Mouse (Mus musculus) neural tube, embryonic 14.5 days (tissue): ENCODE measurements at regions not wholly inside any gene's neighbourhood (a gene's known extent, or its start where the extent isn't known, plus 50 kb on each side); places are given as distances from the start of the nearest gene placed in this dataset.

Experiments
- ATAC-seq: fragments of 200-750 bp; cut with Nextera tagmentation; 2 replicates; pipeline ENCODE4 v1.8.0; 2017; ENCODE audit warnings: low read depth, mild to moderate bottlenecking, moderate TSS enrichment, moderate library complexity
- H3K27ac ChIP-seq: fragments of 300-500 bp; sonication (generic); 2 replicates; pipeline ENCODE4 v1.5.1; 2014; ENCODE audit warnings: low read depth, mild to moderate bottlenecking, control low read depth, low read length, moderate library complexity, mixed read lengths
- H3K27me3 ChIP-seq: fragments of 300-500 bp; sonication (generic); 2 replicates; pipeline ENCODE4 v1.6.1; 2014; ENCODE audit warnings: low read length; ENCODE audit not compliant: control insufficient read depth, insufficient read depth
- H3K36me3 ChIP-seq: fragments of 300-500 bp; sonication (generic); 2 replicates; pipeline ENCODE4 v1.6.1; 2014; ENCODE audit warnings: low read length, mixed read lengths; ENCODE audit not compliant: control insufficient read depth, insufficient read depth
- H3K4me1 ChIP-seq: fragments of 300-500 bp; sonication (generic); 2 replicates; pipeline ENCODE4 v1.6.1; 2014; ENCODE audit warnings: low read length; ENCODE audit not compliant: control insufficient read depth, insufficient read depth
- H3K4me2 ChIP-seq: fragments of 300-500 bp; sonication (generic); 2 replicates; pipeline ENCODE4 v1.6.1; 2014; ENCODE audit warnings: mild to moderate bottlenecking, low read depth, low read length, control low read depth
- H3K4me3 ChIP-seq: fragments of 300-500 bp; sonication (generic); 2 replicates; pipeline ENCODE4 v1.5.1; 2014; ENCODE audit warnings: low read depth, low read length, control low read depth, mixed read lengths
- H3K9ac ChIP-seq: fragments of 300-500 bp; sonication (generic); replicated peaks from 2 replicates; pipeline ENCODE4 v1.6.1; 2014; ENCODE audit warnings: low read depth, mild to moderate bottlenecking, control low read depth, low read length, mixed read lengths
- H3K9me3 ChIP-seq: fragments of 300-500 bp; sonication (generic); 2 replicates; pipeline ENCODE4 v1.6.1; 2016; ENCODE audit warnings: low read length; ENCODE audit not compliant: control insufficient read depth
- WGBS: fragments of 180-500 bp; shearing (Covaris S2); extraction: QIAGEN DNeasy Blood & Tissue Kit; methylation state at CpG from one replicate; pipeline ENCODE4 v1.1.7; 2014; 5-methylcytosine and 5-hydroxymethylcytosine counted together

GRCm38 (mm10) chr12:77097831-77098230 is 135.8 kb upstream of the Max start:
- no peak overlapping the region for H3K4me3 ChIP-seq
- H3K27me3 ChIP-seq: no peaks in the 10 kb centered on the region
- no peaks in the 10 kb centered on the region for H3K36me3 ChIP-seq
- ATAC-seq: no peak
- H3K4me1 ChIP-seq: no peaks in the 10 kb centered on the region
- H3K9me3 ChIP-seq: no peaks in the 10 kb centered on the region
- H3K4me2 ChIP-seq: no peak overlapping the region
- no peak overlapping the region for H3K27ac ChIP-seq
- 98% methylated on average over 2 of the region's 2 CpGs for WGBS
- H3K9ac ChIP-seq: no peak overlapping the region

GRCm38 (mm10) chr12:77096461-77096860 is 134.5 kb upstream of the Max start:
- Histone ChIP-seq H3K9me3 (no peaks in the 10 kb centered on the region), H3K4me3 (no peak overlapping the region), H3K4me1 (no peaks in the 10 kb centered on the region), H3K27me3 (no peaks in the 10 kb centered on the region), H3K36me3 (no peaks in the 10 kb centered on the region), H3K4me2 (no peak overlapping the region), H3K9ac (no peak overlapping the region), H3K27ac (no peak overlapping the region)
- 84% methylated on average over 4 of the region's 4 CpGs for WGBS
- ATAC-seq: no peak

GRCm38 (mm10) chr12:77094999-77095915 is 133.3 kb upstream of the Max start:
- no peaks in the 10 kb centered on the region for H3K9me3 ChIP-seq
- no peaks in the 10 kb centered on the region for H3K4me1 ChIP-seq
- H3K4me3 ChIP-seq: no peak overlapping the region
- no peak overlapping the region for H3K9ac ChIP-seq
- no peaks in the 10 kb centered on the region for H3K36me3 ChIP-seq
- H3K27me3 ChIP-seq: no peaks in the 10 kb centered on the region
- ATAC-seq: no peak
- no peak overlapping the region for H3K4me2 ChIP-seq
- 91% methylated on average over 3 of the region's 3 CpGs for WGBS
- H3K27ac ChIP-seq: no peak overlapping the region

GRCm38 (mm10) chr12:77094168-77094567 is 132.2 kb upstream of the Max start:
- Histone ChIP-seq H3K9ac (no peak overlapping the region), H3K4me3 (no peak overlapping the region), H3K9me3 (no peaks in the 10 kb centered on the region), H3K36me3 (no peaks in the 10 kb centered on the region), H3K27me3 (no peaks in the 10 kb centered on the region), H3K4me1 (no peaks in the 10 kb centered on the region), H3K4me2 (no peak overlapping the region), H3K27ac (no peak overlapping the region)
- 90% methylated on average over 7 of the region's 7 CpGs for WGBS
- no peak for ATAC-seq

GRCm38 (mm10) chr12:77092741-77093140 is 130.7 kb upstream of the Max start:
- H3K4me1 ChIP-seq: no peaks in the 10 kb centered on the region
- no peaks in the 10 kb centered on the region for H3K9me3 ChIP-seq
- H3K9ac ChIP-seq: no peak overlapping the region
- H3K27ac ChIP-seq: no peak overlapping the region
- no peaks in the 10 kb centered on the region for H3K36me3 ChIP-seq
- no peaks in the 10 kb centered on the region for H3K27me3 ChIP-seq
- 66% methylated on average over 3 of the region's 3 CpGs for WGBS
- H3K4me2 ChIP-seq: no peak overlapping the region
- no peak overlapping the region for H3K4me3 ChIP-seq
- ATAC-seq: no peak

- Histone ChIP-seq H3K27ac (no peak overlapping the region), H3K4me1 (no peaks in the 10 kb centered on the region), H3K9ac (no peak overlapping the region), H3K27me3 (no peaks in the 10 kb centered on the region), H3K9me3 (no peaks in the 10 kb centered on the region), H3K36me3 (no peaks in the 10 kb centered on the region), H3K4me2 (no peak overlapping the region), H3K4me3 (no peak overlapping the region)
- no peak for ATAC-seq
- WGBS: 84% methylated on average over 2 of the region's 2 CpGs
These were observed 130.1 kb upstream of the Max start for GRCm38 (mm10) chr12:77092143-77092542.

- Histone ChIP-seq H3K4me3 (no peak overlapping the region), H3K4me1 (no peaks in the 10 kb centered on the region), H3K9me3 (no peaks in the 10 kb centered on the region), H3K4me2 (no peak overlapping the region), H3K36me3 (no peaks in the 10 kb centered on the region), H3K9ac (no peak overlapping the region), H3K27ac (no peak overlapping the region), H3K27me3 (no peaks in the 10 kb centered on the region)
- WGBS: 87% methylated on average over 2 of the region's 2 CpGs
- no peak for ATAC-seq
These were observed 129.7 kb upstream of the Max start for GRCm38 (mm10) chr12:77091700-77092099.

GRCm38 (mm10) chr12:77090525-77090924 is 128.5 kb upstream of the Max start:
- no peak overlapping the region for H3K4me2 ChIP-seq
- WGBS: 81% methylated on average over 3 of the region's 3 CpGs

GRCm38 (mm10) chr12:77089624-77090278 is 127.8 kb upstream of the Max start:
- 92% methylated on average over 6 of the region's 6 CpGs for WGBS
- no peak for ATAC-seq
- no peaks in the 10 kb centered on the region for H3K9me3 ChIP-seq

More at GRCm38 (mm10) chr12:77090525-77090924, 128.5 kb upstream of the Max start:
- no peaks in the 10 kb centered on the region for H3K36me3 ChIP-seq
- no peak overlapping the region for H3K4me3 ChIP-seq
- no peaks in the 10 kb centered on the region for H3K9me3 ChIP-seq
- ATAC-seq: no peak
- no peak overlapping the region for H3K27ac ChIP-seq
- no peaks in the 10 kb centered on the region for H3K4me1 ChIP-seq
- no peak overlapping the region for H3K9ac ChIP-seq
- no peaks in the 10 kb centered on the region for H3K27me3 ChIP-seq

More at GRCm38 (mm10) chr12:77089624-77090278, 127.8 kb upstream of the Max start:
- Histone ChIP-seq H3K27ac (no peak overlapping the region), H3K27me3 (no peaks in the 10 kb centered on the region), H3K36me3 (no peaks in the 10 kb centered on the region), H3K4me3 (no peak overlapping the region), H3K4me2 (no peak overlapping the region), H3K4me1 (no peaks in the 10 kb centered on the region), H3K9ac (no peak overlapping the region)
